ENCODE assay signal across 9 mouse cellular contexts in genomic region chr1:34511027-34511426, GRCm38 (mm10). TPM values are rescaled to one million over a fixed set of nuclear protein-coding genes. Genes with fewer than 3 reads are reported as not detected.
DNase-seq lines count a peak whose midpoint lies in the region.
"Had no signal": no experiment of that assay in that cellular context is flagged by ENCODE, and none has a peak within 500 bp of the region (broad histone marks: within the 10 kb centered on the region; RNA-seq: fewer than 3 reads in every experiment).

No protein-coding gene starts in this region.

- peaks cover 24% of the 10 kb centered on the region for H3K9me3 ChIP-seq in megakaryocyte, embryonic 14.5 days

- intact Hi-C loops in heart, postnatal 14 days (cut with DNase I), result no loop called here

- peaks cover 34% of the 10 kb centered on the region for H3K27me3 ChIP-seq in megakaryocyte, embryonic 14.5 days (replicated peaks)

- DNase-seq in adrenal gland, adult (ENCODE audit: inconsistent age in 2 of 2, low spot score in 1 of 2), result peak; percentile 14 to 62
- no peak for DNase-seq in adrenal gland, adult 8-10 months
- peak; percentile 22 to 37 for DNase-seq in adrenal gland, adult 18-20 months (ENCODE audit: low spot score in 2 of 2)
- DNase-seq in embryo, embryonic 9.5 days (ENCODE audit: extremely low spot score), result peak; percentile 65
- DNase-seq in heart, postnatal 14 days, result peak; percentile 26 to 40
- peak; percentile 44 to 56 for DNase-seq in layer of hippocampus, postnatal 36 days
- DNase-seq in spleen, postnatal 10 days (ENCODE audit: low spot score in 2 of 2), result peak; percentile 38 to 80

- peaks cover 20% of the 10 kb centered on the region for H3K4me1 ChIP-seq in megakaryocyte, embryonic 14.5 days

- peak overlapping the region; percentile 90 for H3K4me3 ChIP-seq in megakaryocyte, embryonic 14.5 days (replicated peaks)

- no peaks in the 10 kb centered on the region for H3K36me3 ChIP-seq in megakaryocyte, embryonic 14.5 days (replicated peaks; ENCODE audit: low read length)

RNA-seq across cellular contexts. Expression of gene Prss39, which starts 12.8 kb away (rescaled TPM):
- total RNA-seq in adrenal gland, adult 8-10 months (2022), result not detected
- not detected for total RNA-seq in adrenal gland, adult 18-20 months (2021)
- not detected for total RNA-seq in heart, postnatal 14 days (2021)
- not detected for total RNA-seq in layer of hippocampus, postnatal 36 days (2021)
- polyA plus RNA-seq in megakaryocyte, embryonic 14.5 days (2012; ENCODE audit: insufficient read depth, low replicate concordance), result 0.17 TPM in 1 of 2 replicates, not detected in the other
- total RNA-seq: layer of hippocampus, adult 8-10 months had no signal

RNA-seq across cellular contexts. Expression of gene Cfc1, which starts 24.4 kb away (rescaled TPM):
- total RNA-seq in adrenal gland, adult 8-10 months (2022), result not detected
- total RNA-seq in adrenal gland, adult 18-20 months (2021), result not detected
- total RNA-seq in heart, postnatal 14 days (2021), result not detected
- total RNA-seq in layer of hippocampus, postnatal 36 days (2021), result not detected
- polyA plus RNA-seq in megakaryocyte, embryonic 14.5 days (2012; ENCODE audit: insufficient read depth, low replicate concordance), result not detected in 2 replicates
- total RNA-seq: layer of hippocampus, adult 8-10 months had no signal

RNA-seq across cellular contexts. Expression of gene Prss40, which starts 49.7 kb away (rescaled TPM):
- not detected for total RNA-seq in adrenal gland, adult 8-10 months (2022)
- not detected for total RNA-seq in adrenal gland, adult 18-20 months (2021)
- not detected for total RNA-seq in heart, postnatal 14 days (2021)
- not detected for total RNA-seq in layer of hippocampus, postnatal 36 days (2021)
- not detected in 2 replicates for polyA plus RNA-seq in megakaryocyte, embryonic 14.5 days (2012; ENCODE audit: insufficient read depth, low replicate concordance)
- total RNA-seq: layer of hippocampus, adult 8-10 months had no signal

RNA-seq across cellular contexts. Expression of gene Ptpn18, which starts 51.5 kb away (rescaled TPM):
- 1 to 10 TPM; 5.3 to 10.0 (median 7.2) TPM for total RNA-seq in adrenal gland, adult 8-10 months (2022)
- 1 to 10 TPM; 3.1 to 8.9 TPM for total RNA-seq in adrenal gland, adult 18-20 months (2021)
- total RNA-seq in heart, postnatal 14 days (2021), result 1 to 10 TPM; 7.2 to 7.5 TPM
- 1 to 10 TPM; 5.0 to 5.7 TPM for total RNA-seq in layer of hippocampus, postnatal 36 days (2021)
- 398 and 732 TPM in 2 replicates for polyA plus RNA-seq in megakaryocyte, embryonic 14.5 days (2012; ENCODE audit: insufficient read depth, low replicate concordance)
